Mouse (Mus musculus) embryonic facial prominence, embryonic 11.5 days (tissue): ENCODE data around the gene Depdc5. TPM values are rescaled to one million over a fixed set of nuclear protein-coding genes. Genes with fewer than 3 reads are reported as not detected.

Experiments
- ATAC-seq: fragments of 200-750 bp; cut with Nextera tagmentation; replicated peaks from 2 replicates; pipeline ENCODE4 v1.8.0; 2017; ENCODE audit warnings: low read depth; ENCODE audit not compliant: insufficient number of reproducible peaks, low FRiP score, low TSS enrichment
- DNase-seq: peaks from one replicate; pipeline ENCODE4 v3.0.0-alpha.2; 2015; ENCODE audit warnings: low spot score
- H3K27ac ChIP-seq: fragments of 300-500 bp; sonication (generic); replicated peaks from 2 replicates; pipeline ENCODE4 v1.5.1; 2014; ENCODE audit warnings: mild to moderate bottlenecking, low read depth, low read length, control low read depth
- H3K27me3 ChIP-seq: fragments of 300-500 bp; sonication (generic); 2 replicates; pipeline ENCODE4 v1.6.1; 2014; ENCODE audit warnings: mild to moderate bottlenecking, low read length, moderate library complexity, mixed read lengths; ENCODE audit not compliant: control insufficient read depth, insufficient read depth
- H3K36me3 ChIP-seq: fragments of 300-500 bp; sonication (generic); replicated peaks from 2 replicates; pipeline ENCODE4 v1.6.1; 2014; ENCODE audit warnings: low read depth, mild to moderate bottlenecking, low read length, moderate library complexity, mixed read lengths; ENCODE audit not compliant: control insufficient read depth, insufficient read depth
- H3K4me1 ChIP-seq: fragments of 300-500 bp; sonication (generic); 2 replicates; pipeline ENCODE4 v1.6.1; 2014; ENCODE audit warnings: low read length, mixed read lengths; ENCODE audit not compliant: control insufficient read depth, insufficient read depth
- H3K4me2 ChIP-seq: fragments of 300-500 bp; sonication (generic); 2 replicates; pipeline ENCODE4 v1.6.1; 2014; ENCODE audit warnings: low read depth, mild to moderate bottlenecking, control low read depth, low read length, moderate library complexity
- H3K4me3 ChIP-seq: fragments of 300-500 bp; sonication (generic); 2 replicates; pipeline ENCODE4 v1.5.1; 2014; ENCODE audit warnings: low read depth, low read length, control low read depth
- H3K9ac ChIP-seq: fragments of 300-500 bp; sonication (generic); replicated peaks from 2 replicates; pipeline ENCODE4 v1.6.1; 2014; ENCODE audit warnings: mild to moderate bottlenecking, control low read depth, low read length
- H3K9me3 ChIP-seq: fragments of 300-500 bp; sonication (generic); replicated peaks from 2 replicates; pipeline ENCODE4 v1.6.1; 2016; ENCODE audit warnings: mild to moderate bottlenecking, low read length, inconsistent platforms, mixed read lengths; ENCODE audit not compliant: control insufficient read depth
- WGBS: fragments of 180-500 bp; shearing (Covaris S2); extraction: QIAGEN DNeasy Blood & Tissue Kit; methylation state at CpG from one replicate; pipeline ENCODE4 v1.1.7; 2014; 5-methylcytosine and 5-hydroxymethylcytosine counted together
- polyA plus RNA-seq: library from polyadenylated mRNA; unstranded; fragments of >200 nt; fragmentation: Nextera tagmentation; extraction: Ambion mirVana; gene quantifications from 2 replicates; pipeline ENCODE4 v1.2.1, GENCODE M21; 2014

The Depdc5 gene
- polyA plus RNA-seq, 1 experiment from 2014 or later = 29.3 TPM

GRCm38 (mm10) chr5:32922906-32923305 is 59.4 kb downstream of the Depdc5 start:
- Histone ChIP-seq H3K9me3 (no peaks in the 10 kb centered on the region), H3K36me3 (peaks cover 11% of the 10 kb centered on the region), H3K4me2 (no peak overlapping the region), H3K4me1 (no peaks in the 10 kb centered on the region), H3K4me3 (no peak overlapping the region), H3K9ac (no peak overlapping the region), H3K27ac (no peak overlapping the region), H3K27me3 (no peaks in the 10 kb centered on the region)
- 90% methylated on average over 4 of the region's 4 CpGs for WGBS
- DNase-seq (no peak), ATAC-seq (no peak)

GRCm38 (mm10) chr5:32930761-32931160 is 67.3 kb downstream of the Depdc5 start:
- no peak overlapping the region for H3K4me2 ChIP-seq

GRCm38 (mm10) chr5:32934654-32935053 is 71.2 kb downstream of the Depdc5 start:
- Histone ChIP-seq H3K27ac (no peak overlapping the region), H3K4me3 (no peak overlapping the region), H3K9ac (no peak overlapping the region), H3K27me3 (no peaks in the 10 kb centered on the region), H3K4me1 (no peaks in the 10 kb centered on the region), H3K9me3 (no peaks in the 10 kb centered on the region), H3K36me3 (peaks cover 4% of the 10 kb centered on the region), H3K4me2 (no peak overlapping the region)
- DNase-seq = peak; percentile 24
- 60% methylated on average over 2 of the region's 2 CpGs for WGBS
- ATAC-seq = no peak

More at GRCm38 (mm10) chr5:32930761-32931160, 67.3 kb downstream of the Depdc5 start:
- no peak overlapping the region for H3K4me3 ChIP-seq
- H3K27me3 ChIP-seq = no peaks in the 10 kb centered on the region
- H3K9me3 ChIP-seq = no peaks in the 10 kb centered on the region
- 65% methylated on average over 2 of the region's 2 CpGs for WGBS
- no peaks in the 10 kb centered on the region for H3K4me1 ChIP-seq
- peaks cover 4% of the 10 kb centered on the region; the same call in 1 of the 2 replicates for H3K36me3 ChIP-seq
- no peak overlapping the region for H3K9ac ChIP-seq
- DNase-seq = no peak
- no peak for ATAC-seq
- no peak overlapping the region for H3K27ac ChIP-seq

GRCm38 (mm10) chr5:32940586-32940985 is 77.1 kb downstream of the Depdc5 start:
- H3K4me1 ChIP-seq = no peaks in the 10 kb centered on the region
- peaks cover 11% of the 10 kb centered on the region for H3K36me3 ChIP-seq
- no peak overlapping the region for H3K9ac ChIP-seq
- DNase-seq (no peak), ATAC-seq (no peak)
- H3K27me3 ChIP-seq = no peaks in the 10 kb centered on the region
- 94% methylated on average over 7 of the region's 7 CpGs for WGBS
- H3K4me3 ChIP-seq = no peak overlapping the region
- H3K4me2 ChIP-seq = no peak overlapping the region
- H3K9me3 ChIP-seq = no peaks in the 10 kb centered on the region
- H3K27ac ChIP-seq = no peak overlapping the region

- no peak for ATAC-seq
- H3K9ac ChIP-seq = no peak overlapping the region
- H3K9me3 ChIP-seq = no peaks in the 10 kb centered on the region
- H3K27ac ChIP-seq = no peak overlapping the region
- DNase-seq = no peak
- no peaks in the 10 kb centered on the region for H3K4me1 ChIP-seq
- H3K4me2 ChIP-seq = no peak overlapping the region
- no peak overlapping the region for H3K4me3 ChIP-seq
- no peaks in the 10 kb centered on the region for H3K27me3 ChIP-seq
- 93% methylated on average over 8 of the region's 8 CpGs for WGBS
- H3K36me3 ChIP-seq = peaks cover 11% of the 10 kb centered on the region
Observed at GRCm38 (mm10) chr5:32941209-32941924, 77.9 kb downstream of the Depdc5 start.

- DNase-seq = no peak
- peaks cover 2% of the 10 kb centered on the region; the same call in 1 of the 2 replicates for H3K36me3 ChIP-seq
Observed at GRCm38 (mm10) chr5:32950077-32950476, 86.6 kb downstream of the Depdc5 start.

GRCm38 (mm10) chr5:32950702-32951274 is 87.3 kb downstream of the Depdc5 start:
- no peaks in the 10 kb centered on the region for H3K9me3 ChIP-seq
- H3K27me3 ChIP-seq = no peaks in the 10 kb centered on the region
- no peak overlapping the region for H3K9ac ChIP-seq
- no peak overlapping the region for H3K4me2 ChIP-seq
- no peaks in the 10 kb centered on the region for H3K4me1 ChIP-seq
- ATAC-seq (no peak), DNase-seq (no peak)
- H3K27ac ChIP-seq = no peak overlapping the region
- no peaks in the 10 kb centered on the region; the same call in 1 of the 2 replicates for H3K36me3 ChIP-seq
- no peak overlapping the region for H3K4me3 ChIP-seq
- 82% methylated on average over 3 of the region's 3 CpGs for whole genome bisulfite sequencing

More at GRCm38 (mm10) chr5:32950077-32950476, 86.6 kb downstream of the Depdc5 start:
- Histone ChIP-seq H3K27me3 (no peaks in the 10 kb centered on the region), H3K27ac (no peak overlapping the region), H3K4me3 (no peak overlapping the region), H3K9me3 (no peaks in the 10 kb centered on the region), H3K4me2 (no peak overlapping the region), H3K9ac (no peak overlapping the region), H3K4me1 (no peaks in the 10 kb centered on the region)
- ATAC-seq = no peak
- WGBS = 93% methylated on average over 6 of the region's 6 CpGs

GRCm38 (mm10) chr5:32955716-32956115 is 92.2 kb downstream of the Depdc5 start:
- Histone ChIP-seq H3K9me3 (no peaks in the 10 kb centered on the region), H3K9ac (no peak overlapping the region), H3K4me1 (no peaks in the 10 kb centered on the region), H3K36me3 (no peaks in the 10 kb centered on the region; the same call in 1 of the 2 replicates), H3K27me3 (no peaks in the 10 kb centered on the region), H3K4me3 (no peak overlapping the region), H3K4me2 (no peak overlapping the region), H3K27ac (no peak overlapping the region)
- 90% methylated on average over 4 of the region's 4 CpGs for whole genome bisulfite sequencing
- no peak for ATAC-seq
- no peak for DNase-seq
